Mouse (Mus musculus): ENCODE measurements around the gene Wrnip1. TPM values are rescaled to one million over a fixed set of nuclear protein-coding genes. Genes with fewer than 3 reads are reported as not detected.

Wrnip1 gene
- 22.6 TPM for polyA plus RNA-seq (2014; fragmentation: Illumina TruSeq; extraction: RNeasy Lipid Tissue Mini Kit (QIAGEN cat#74804))

DNA sequence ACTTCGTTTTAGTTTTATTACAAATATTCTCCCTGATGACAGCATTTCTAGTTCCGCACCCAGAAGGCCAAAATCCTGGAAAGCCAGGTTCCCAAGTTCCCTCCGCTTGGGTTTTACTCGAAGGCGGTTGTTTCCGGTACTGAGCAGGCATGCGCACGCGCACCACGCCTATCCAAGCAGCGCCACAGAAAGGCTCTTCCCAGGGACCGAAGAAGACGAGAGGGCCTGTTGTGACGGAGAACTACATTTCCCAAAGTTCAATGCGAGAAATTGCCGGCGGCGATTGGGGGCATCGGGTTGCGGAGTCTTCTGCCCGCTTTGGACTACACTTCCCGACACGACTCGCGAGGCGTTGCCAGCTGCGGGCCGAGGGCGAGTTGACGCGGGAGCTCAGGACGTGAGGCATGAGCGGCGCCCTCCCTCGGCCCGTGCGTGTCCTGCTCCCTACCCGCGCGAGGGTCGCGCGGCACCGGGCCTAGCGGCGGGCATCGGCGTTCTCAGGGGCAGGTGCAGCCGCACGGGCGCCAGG, at the start of gene Wrnip1:
Wrnip1 (plus strand) TSS at position 346 of the 529 bp plus-strand sequence.

DNA sequence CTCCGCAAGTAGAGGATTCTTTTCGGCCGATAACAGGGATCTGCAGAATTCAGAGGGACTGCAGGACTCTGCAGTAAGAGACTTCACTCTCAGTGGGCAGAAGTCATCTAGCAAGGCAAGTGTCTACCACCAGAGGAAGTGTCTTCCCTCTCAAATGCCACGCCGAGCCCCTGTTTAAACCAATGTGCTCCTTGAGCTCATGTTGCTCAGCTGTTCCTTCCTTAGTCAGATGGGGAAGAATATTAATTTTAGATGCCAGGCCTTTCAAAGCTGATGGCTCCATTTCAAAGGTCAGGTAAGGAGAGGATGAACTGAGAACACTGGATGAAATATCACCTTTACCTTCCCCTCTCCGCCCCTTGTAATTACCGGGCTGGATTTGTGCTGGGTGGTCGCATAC, 18.0 kb upstream of the Wrnip1 start, which contains the start of gene Mylk4:
Mylk4 (minus strand) TSS at position 139 of the 400 bp plus-strand sequence.

DNA sequence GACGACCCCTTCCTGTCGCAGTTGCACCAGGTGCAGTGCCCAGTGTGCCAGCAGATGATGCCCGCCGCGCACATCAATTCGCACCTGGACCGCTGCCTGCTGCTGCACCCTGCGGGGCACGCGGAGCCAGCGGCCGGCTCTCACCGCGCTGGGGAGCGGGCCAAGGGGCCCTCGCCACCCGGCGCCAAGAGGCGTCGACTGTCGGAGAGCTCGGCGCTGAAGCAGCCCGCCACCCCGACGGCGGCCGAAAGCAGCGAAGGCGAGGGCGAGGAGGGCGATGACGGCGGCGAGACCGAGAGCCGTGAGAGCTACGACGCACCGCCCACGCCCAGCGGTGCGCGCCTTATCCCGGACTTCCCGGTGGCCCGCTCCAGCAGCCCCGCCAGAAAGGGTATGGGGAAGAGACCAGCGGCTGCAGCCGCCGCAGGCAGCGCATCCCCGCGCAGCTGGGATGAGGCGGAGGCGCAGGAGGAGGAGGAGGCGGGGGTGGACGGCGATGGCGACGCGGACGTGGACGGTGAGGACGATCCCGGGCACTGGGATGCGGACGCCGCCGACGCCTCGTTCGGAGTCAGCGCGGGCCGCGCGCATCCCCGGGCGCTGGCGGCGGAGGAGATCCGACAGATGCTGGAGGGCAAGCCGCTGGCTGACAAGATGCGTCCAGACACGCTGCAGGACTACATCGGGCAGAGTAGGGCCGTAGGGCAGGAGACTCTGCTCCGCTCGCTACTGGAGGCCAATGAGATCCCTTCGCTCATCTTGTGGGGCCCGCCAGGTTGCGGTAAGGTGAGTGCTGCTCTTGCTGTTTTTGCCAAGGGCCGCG, 632 bp downstream of the Wrnip1 start, which contains the start of gene D930007J09Rik:
D930007J09Rik (minus strand) TSS at position 591 of the 823 bp plus-strand sequence.

DNA sequence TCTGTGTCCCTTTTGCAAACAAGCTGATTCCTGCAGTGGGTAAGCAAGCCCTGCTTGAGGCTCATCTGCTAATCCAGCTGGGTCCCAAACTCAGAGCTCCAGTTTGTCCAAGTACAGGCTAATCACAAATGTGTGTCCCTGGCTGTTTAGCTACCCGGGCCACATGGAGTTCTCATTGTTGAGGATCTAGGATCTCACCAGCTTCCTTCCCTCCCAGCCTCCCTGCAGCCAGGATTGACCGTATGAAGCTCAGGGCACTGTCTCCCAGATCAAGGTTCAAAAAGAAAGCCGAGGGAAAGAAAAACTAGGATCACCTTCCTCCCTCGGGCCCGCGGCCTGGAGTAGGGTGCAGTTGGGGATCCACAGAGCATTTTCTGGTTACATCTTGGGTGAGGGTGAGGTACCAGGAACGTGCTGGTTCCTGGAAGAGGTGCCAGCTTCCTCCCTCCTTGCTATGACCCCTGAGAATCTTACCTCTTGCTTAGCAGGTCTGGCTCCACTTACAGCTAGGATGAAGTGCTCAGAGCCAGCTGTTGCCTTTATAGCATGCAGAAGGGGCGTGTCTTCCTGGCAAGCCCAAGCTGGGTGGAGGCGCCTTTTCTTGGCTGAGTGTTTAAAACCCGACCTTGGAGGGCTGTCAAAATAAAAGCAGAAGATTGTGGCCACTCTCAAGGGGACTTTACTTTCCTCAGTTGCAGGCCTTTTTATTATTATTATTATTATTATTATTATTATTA, 49.0 kb downstream of the Wrnip1 start, which contains the start of gene Serpinb1a:
Serpinb1a (minus strand) TSS at position 518 of the 737 bp plus-strand sequence.

Other genes with a start within 250 kb of the Wrnip1 start
- gene Mylk4, start 18.1 kb upstream of the Wrnip1 start, polyA plus RNA-seq (2014; fragmentation: Illumina TruSeq; extraction: RNeasy Lipid Tissue Mini Kit (QIAGEN cat#74804)) = 2.2 TPM
- gene D930007J09Rik, start 811 bp downstream of the Wrnip1 start, polyA plus RNA-seq (2014; fragmentation: Illumina TruSeq; extraction: RNeasy Lipid Tissue Mini Kit (QIAGEN cat#74804)) = not detected
- 168 TPM for gene Serpinb1a, start 49.1 kb downstream of the Wrnip1 start, polyA plus RNA-seq (2014; fragmentation: Illumina TruSeq; extraction: RNeasy Lipid Tissue Mini Kit (QIAGEN cat#74804))
- 0.51 TPM for gene Serpinb1c, start 96.2 kb downstream of the Wrnip1 start, polyA plus RNA-seq (2014; fragmentation: Illumina TruSeq; extraction: RNeasy Lipid Tissue Mini Kit (QIAGEN cat#74804))
- gene Serpinb6b, start 163.2 kb downstream of the Wrnip1 start, polyA plus RNA-seq (2014; fragmentation: Illumina TruSeq; extraction: RNeasy Lipid Tissue Mini Kit (QIAGEN cat#74804)) = 297 TPM
- 132 TPM for gene Serpinb9, start 201.2 kb downstream of the Wrnip1 start, polyA plus RNA-seq (2014; fragmentation: Illumina TruSeq; extraction: RNeasy Lipid Tissue Mini Kit (QIAGEN cat#74804))
- gene Serpinb9b, start 225.4 kb downstream of the Wrnip1 start, polyA plus RNA-seq (2014; fragmentation: Illumina TruSeq; extraction: RNeasy Lipid Tissue Mini Kit (QIAGEN cat#74804)) = 1.6 TPM

Data from ovary, adult 10 weeks (tissue).